Comparison of ENCODE assay signal across 8 mouse cellular contexts in the genomic region with DNA sequence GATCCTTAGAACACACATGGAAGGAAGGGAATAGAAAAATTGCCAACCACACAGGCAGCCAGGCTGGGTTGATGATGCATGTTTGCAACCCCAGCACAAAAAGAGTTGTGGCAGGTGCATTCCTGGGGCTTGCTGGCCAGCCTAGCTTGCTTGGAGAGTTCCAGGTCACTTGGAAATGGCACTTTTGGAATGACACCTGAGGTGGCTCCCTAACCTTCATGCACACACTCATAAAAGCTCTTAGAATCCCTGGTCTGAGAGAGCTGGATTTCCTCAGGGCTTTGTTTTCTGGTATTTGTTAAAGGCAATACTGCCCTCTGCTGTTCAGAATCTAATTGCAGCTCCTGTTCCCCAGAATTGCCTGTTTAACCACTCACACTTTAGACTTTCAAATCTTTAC.
A peak's percentile ranks its signal among the peaks of the same experiment; 100 is the strongest.
DNase-seq lines count a peak whose midpoint lies in the region; ATAC-seq and TF ChIP-seq lines count a peak whose summit lies in the region.

No protein-coding gene starts in this region.

- no peaks in the 10 kb centered on the region for H3K4me1 ChIP-seq in liver, adult 2 months (ENCODE audit: control insufficient read depth, insufficient read depth, low read length)

- H3K79me2 ChIP-seq in liver, adult 2 months (ENCODE audit: control insufficient read depth, insufficient read depth, low read length): no peaks in the 10 kb centered on the region; the same call in 1 of the 2 replicates

- H3K4me3 ChIP-seq in liver, adult 2 months (ENCODE audit: insufficient read depth, low read depth, low read length): no peak overlapping the region

- H3K36me3 ChIP-seq in liver, adult 2 months (ENCODE audit: control insufficient read depth, insufficient read depth, low read length): peaks cover 3% of the 10 kb centered on the region; the same call in 1 of the 2 replicates

- TF ChIP-seq CTCF in liver, adult 2 months (IDR thresholded peaks at IDR 0.05; ENCODE audit: low read depth, low read length): peak; percentile 33

- peak; percentile 24 to 52 for DNase-seq in adrenal gland, adult 18-20 months (ENCODE audit: low spot score in 2 of 2)
- peak; percentile 86 for DNase-seq in embryo, embryonic 11 days
- DNase-seq in kidney, postnatal 14 days: peak; percentile 79
- peak; percentile 68 for DNase-seq in liver, adult 2 months (ENCODE audit: extremely low read depth, low read depth, low spot score)
- DNase-seq in natural killer cell, adult 2 months (ENCODE audit: low spot score in 2 of 2): peak; percentile 26 to 42
- DNase-seq in telencephalon, adult 2 months (ENCODE audit: low read depth, low spot score): peak; percentile 68

- TF ChIP-seq POLR2A in liver, adult 2 months (IDR thresholded peaks at IDR 0.05; ENCODE audit: extremely low read depth, insufficient read depth, low read length): no peak

- peak; percentile 89 for ATAC-seq in CD4-positive, CD25-positive, alpha-beta regulatory T cell, adult 4 months
- ATAC-seq in granulocyte monocyte progenitor cell, adult 5-6 weeks (replicated peaks; ENCODE audit: poor library complexity, severe bottlenecking): peak; percentile 70

- H3K27ac ChIP-seq in liver, adult 2 months (replicated peaks; ENCODE audit: insufficient read depth, low read depth, low read length): no peak overlapping the region

- H3K27me3 ChIP-seq in liver, adult 2 months (ENCODE audit: control insufficient read depth, insufficient read depth, low read length): no peaks in the 10 kb centered on the region

- H3K9ac ChIP-seq in liver, adult 2 months (ENCODE audit: low read depth, low read length): no peak overlapping the region

Comparison
In these comparisons a context has a peak if more than half of its experiments do, and no peak if none do; other contexts are left out.
1. DNase-seq: peak in every context shown above with its lines; median percentile 86 in embryo, embryonic 11 days; 79 in kidney, postnatal 14 days; 68 in liver, adult 2 months; 68 in telencephalon, adult 2 months; 38 in adrenal gland, adult 18-20 months; 34 in natural killer cell, adult 2 months.